ENCODE assay signal across 21 mouse cellular contexts in genomic region chr12:82815982-82816381, GRCm38 (mm10).
DNase-seq lines count a peak whose midpoint lies in the region; TF ChIP-seq lines count a peak whose summit lies in the region.
"Had no signal": no experiment of that assay in that cellular context is flagged by ENCODE, and none has a peak within 500 bp of the region (broad histone marks: within the 10 kb centered on the region; RNA-seq: fewer than 3 reads in every experiment).

No protein-coding gene starts in this region.

- no peaks in the 10 kb centered on the region for H3K36me3 ChIP-seq in myocyte (ENCODE audit: control insufficient read depth, insufficient read depth)
- H3K36me3 ChIP-seq: embryonic facial prominence, embryonic 13.5 days; heart, embryonic 15.5 days; hindbrain, embryonic 10.5 days; hindbrain, embryonic 15.5 days had no signal

- DNase-seq in adrenal gland, adult 2 months, result peak; percentile 21
- no peak for DNase-seq in adrenal gland, postnatal 10 days
- DNase-seq in 3T3-L1 (ENCODE audit: low read depth, low spot score) (peak; percentile 37), NIH3T3 (ENCODE audit: low read depth) (peak; percentile 5)
- no peak for DNase-seq in left cerebral cortex, postnatal 4 days
- no peak for DNase-seq in embryo, embryonic 11 days
- DNase-seq: adrenal gland, adult 8-10 months; cerebellum, adult 11-12 months; cerebellum, adult 9-10 months; cerebellum, postnatal 25 days; forebrain, postnatal 0 days; heart, adult 2 months; heart, postnatal 14 days had no signal

- TF ChIP-seq POLR2A in myocyte (IDR thresholded peaks at IDR 0.05; ENCODE audit: insufficient read length, low read depth), result no peak

- no peak overlapping the region for H3ac ChIP-seq in myocyte (ENCODE audit: control insufficient read depth, insufficient read length)

- H3K4me3 ChIP-seq in myocyte, result no peak overlapping the region
- H3K4me3 ChIP-seq: embryonic facial prominence, embryonic 13.5 days; forebrain, embryonic 13.5 days; heart, adult 2 months; heart, embryonic 15.5 days; hindbrain, embryonic 10.5 days; hindbrain, embryonic 15.5 days had no signal

- H3K79me2 ChIP-seq in myocyte (ENCODE audit: control insufficient read depth, insufficient read depth), result no peaks in the 10 kb centered on the region

- no peak overlapping the region for H3K4me2 ChIP-seq in myocyte (ENCODE audit: low read depth)
- H3K4me2 ChIP-seq: embryonic facial prominence, embryonic 13.5 days; forebrain, embryonic 13.5 days; heart, embryonic 11.5 days; heart, embryonic 15.5 days; hindbrain, embryonic 15.5 days had no signal

- intact Hi-C loops in left cerebral cortex, postnatal 4 days (cut with DNase I), result no loop called here

- no peaks in the 10 kb centered on the region for H3K27me3 ChIP-seq in myocyte (ENCODE audit: control insufficient read depth, insufficient read depth, insufficient read length)
- H3K27me3 ChIP-seq: CH12.LX; embryonic facial prominence, embryonic 13.5 days; forebrain, embryonic 13.5 days; heart, embryonic 15.5 days; hindbrain, embryonic 15.5 days had no signal

TF ChIP-seq in myocyte, 11 proteins besides CTCF, POLR2A, EP300 and RAD21:
- TF ChIP-seq USF1 (IDR thresholded peaks at IDR 0.05; ENCODE audit: low read depth) (no peak), CEBPB (IDR thresholded peaks at IDR 0.05; ENCODE audit: insufficient read depth, poor library complexity, severe bottlenecking) (peak; percentile 46; the same call in 1 of the 2 replicates), MYOG (IDR thresholded peaks at IDR 0.05; ENCODE audit: control insufficient read depth in 1 of 3, insufficient read depth in 1 of 3, insufficient read length in 2 of 3, low read depth in 2 of 3) (no peak)
TF ChIP-seq in myocyte: peak in this region for 1.

Comparison
In these comparisons a context has a peak if more than half of its experiments do, and no peak if none do; other contexts are left out.
1. DNase-seq: peak in adrenal gland, adult 2 months (single experiment), 3T3-L1 (single experiment) and NIH3T3 (single experiment); none in adrenal gland, postnatal 10 days (single experiment), left cerebral cortex, postnatal 4 days (single experiment) and embryo, embryonic 11 days (single experiment).